Mouse (Mus musculus) midbrain, embryonic 10.5 days (tissue): ENCODE data around the gene Mgst2. TPM values are rescaled to one million over a fixed set of nuclear protein-coding genes. Genes with fewer than 3 reads are reported as not detected.

ENCODE experiments used
- DNase-seq: peaks from one replicate; pipeline ENCODE4 v3.0.0-alpha.2; 2017; ENCODE audit warnings: low spot score
- H3K27ac ChIP-seq: fragments of 300-500 bp; sonication (generic); replicated peaks from 2 replicates; pipeline ENCODE4 v1.5.1; 2016; ENCODE audit warnings: mild to moderate bottlenecking
- H3K27me3 ChIP-seq: fragments of 300-500 bp; sonication (generic); 2 replicates; pipeline ENCODE4 v1.6.1; 2016; ENCODE audit warnings: low read depth, mild to moderate bottlenecking; ENCODE audit not compliant: poor library complexity, severe bottlenecking
- H3K36me3 ChIP-seq: fragments of 300-500 bp; sonication (generic); 2 replicates; pipeline ENCODE4 v1.6.1; 2016; ENCODE audit warnings: mild to moderate bottlenecking, moderate library complexity
- H3K4me1 ChIP-seq: fragments of 300-500 bp; sonication (generic); 2 replicates; pipeline ENCODE4 v1.6.1; 2016
- H3K4me3 ChIP-seq: fragments of 300-500 bp; sonication (generic); 2 replicates; pipeline ENCODE4 v1.5.1; 2016; ENCODE audit warnings: mild to moderate bottlenecking, moderate library complexity
- H3K9me3 ChIP-seq: fragments of 300-500 bp; sonication (generic); replicated peaks from 2 replicates; pipeline ENCODE4 v1.6.1; 2016; ENCODE audit warnings: mild to moderate bottlenecking
- WGBS: fragments of 180-500 bp; shearing (Covaris S2); methylation state at CpG from one replicate; pipeline ENCODE4 v1.1.7; 2016; 5-methylcytosine and 5-hydroxymethylcytosine counted together
- polyA plus RNA-seq: library from polyadenylated mRNA; unstranded; fragments of >200 nt; fragmentation: Nextera tagmentation; extraction: Ambion mirVana; gene quantifications from 2 replicates; pipeline ENCODE4 v1.2.1, GENCODE M21; 2016

Mgst2 gene
- polyA plus RNA-seq: 0.31 and 0.34 TPM in 2 replicates

DNA sequence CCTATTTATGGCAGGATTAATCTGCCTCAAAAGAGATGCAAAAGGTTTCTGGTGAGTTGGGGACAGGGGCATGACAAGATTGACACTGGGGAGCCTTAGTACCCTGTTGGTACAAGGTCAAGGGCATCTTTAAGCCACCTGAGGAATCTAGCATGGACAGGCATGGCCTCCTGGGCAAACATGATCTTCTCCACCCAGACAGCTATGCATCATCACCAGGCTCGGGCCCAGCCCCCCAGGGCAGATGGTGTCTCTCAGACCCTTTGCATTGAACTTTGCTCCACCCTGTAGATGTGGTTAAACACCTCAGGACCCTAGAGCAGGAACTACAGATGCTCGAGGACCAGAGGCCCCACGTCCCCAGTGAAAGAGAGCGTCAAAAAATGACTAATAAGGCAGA is at the start of gene Mgst2:
TSS of gene Mgst2 (plus strand) at position 301 of the 400 bp plus-strand sequence.
- DNase-seq: no peak
- 80% methylated on average over 4 of the region's 4 CpGs for WGBS
- Histone ChIP-seq H3K9me3 (no peaks in the 10 kb centered on the region), H3K27ac (no peak within 1 kb of the TSS), H3K4me1 (peaks cover 4% of the 10 kb centered on the region; the same call in 1 of the 2 replicates), H3K36me3 (no peaks in the 10 kb centered on the region), H3K27me3 (no peaks in the 10 kb centered on the region), H3K4me3 (no peak within 1 kb of the TSS)

DNA sequence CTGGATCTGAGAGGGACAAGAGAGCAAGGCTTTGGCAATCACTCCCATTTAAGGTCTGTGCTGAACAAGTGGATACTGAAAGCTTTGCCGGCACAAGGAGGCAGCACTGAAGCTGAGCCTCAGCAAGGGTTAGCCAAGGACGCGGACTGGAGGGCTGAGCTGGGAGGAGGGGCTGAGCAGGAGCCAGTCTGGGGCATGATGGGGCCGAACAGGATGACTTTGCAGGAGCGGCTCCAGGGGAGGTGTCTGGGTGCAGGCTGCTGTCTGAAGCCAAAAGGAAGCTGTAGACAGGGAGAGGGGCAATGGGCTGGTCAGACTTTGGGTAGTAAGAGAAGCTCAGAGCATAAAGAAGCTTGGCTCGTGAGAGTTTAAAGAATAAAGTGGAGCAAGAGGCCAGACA is 48.2 kb upstream of the Mgst2 start:
- Histone ChIP-seq H3K27ac (0 out of 2 replicates have a peak overlapping the region, but pooled peaks have one; percentile 29), H3K27me3 (0 out of 2 replicates have a peak, but pooled peaks cover 7% of the 10 kb centered on the region), H3K4me1 (peaks cover 18% of the 10 kb centered on the region), H3K36me3 (no peaks in the 10 kb centered on the region), H3K4me3 (no peak overlapping the region), H3K9me3 (no peaks in the 10 kb centered on the region)
- whole genome bisulfite sequencing: 7% methylated on average over 6 of the region's 6 CpGs
- DNase-seq: peak; percentile 51

DNA sequence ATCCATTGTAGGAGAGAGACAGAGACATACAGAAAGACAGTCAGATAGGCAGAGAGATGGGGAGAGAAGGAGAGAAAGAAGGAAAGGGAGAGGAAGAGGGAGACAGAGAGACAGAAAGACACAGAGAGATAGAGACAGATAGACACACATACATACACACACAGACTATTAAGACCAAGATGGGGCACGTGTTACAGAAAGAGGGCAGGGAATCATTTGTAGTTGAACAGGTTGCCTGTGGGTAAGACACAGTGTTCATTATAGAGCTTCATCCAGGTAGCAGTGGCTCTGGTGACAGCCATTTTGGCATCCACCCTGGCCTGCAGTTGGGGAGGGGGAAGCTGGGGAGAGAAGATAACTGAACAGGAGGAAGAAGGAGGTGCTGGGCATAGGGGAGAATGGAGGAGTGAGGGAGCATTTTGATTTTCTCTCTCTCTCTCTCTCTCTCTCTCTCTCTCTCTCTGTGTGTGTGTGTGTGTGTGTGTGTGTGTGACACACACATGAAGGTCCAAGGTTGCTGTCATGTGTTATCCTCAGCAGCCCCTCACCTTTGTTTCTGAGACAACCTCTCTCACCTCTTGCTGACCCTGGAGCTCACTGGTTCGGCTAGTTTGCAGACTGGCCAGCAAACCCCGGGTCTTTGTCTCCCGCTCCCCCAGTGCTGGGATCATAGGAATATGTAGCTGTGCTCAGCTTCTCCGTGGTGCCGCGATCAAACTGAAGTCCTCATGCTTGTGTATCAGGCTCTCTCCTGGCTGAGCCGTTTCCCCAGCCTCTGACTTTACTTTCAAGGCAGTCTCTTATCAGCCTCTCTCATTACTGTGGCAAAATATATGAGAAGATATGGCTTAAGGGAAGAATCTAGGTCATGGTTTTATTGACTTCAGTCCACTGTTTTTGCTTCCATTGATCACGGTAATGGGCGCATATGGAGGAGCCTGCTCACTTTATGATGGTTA is 47.5 kb upstream of the Mgst2 start:
- Histone ChIP-seq H3K36me3 (no peaks in the 10 kb centered on the region), H3K27me3 (0 out of 2 replicates have a peak, but pooled peaks cover 7% of the 10 kb centered on the region), H3K4me1 (peaks cover 18% of the 10 kb centered on the region), H3K4me3 (no peak overlapping the region), H3K27ac (no peak overlapping the region), H3K9me3 (no peaks in the 10 kb centered on the region)
- WGBS: 87% methylated on average over 10 of the region's 10 CpGs
- no peak for DNase-seq

DNA sequence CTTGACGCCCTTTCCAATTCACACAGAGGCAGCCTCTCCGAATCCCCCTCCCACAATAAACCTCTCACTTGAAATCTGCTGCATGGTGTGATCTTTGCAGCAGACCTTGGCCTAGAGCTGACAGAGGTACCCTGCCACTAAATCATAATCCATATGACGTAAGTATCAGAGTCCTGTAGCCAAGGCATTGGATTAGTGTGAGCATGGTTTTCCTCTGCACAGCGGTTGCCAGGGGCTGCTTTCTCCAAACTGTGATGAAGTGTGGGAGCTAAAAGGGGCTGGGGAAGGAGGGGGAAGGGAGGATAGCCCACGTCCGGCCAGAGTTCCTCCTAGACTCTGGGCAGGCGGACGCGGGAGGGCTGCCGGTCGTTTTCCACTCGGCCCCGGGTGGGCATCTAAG is 45.9 kb upstream of the Mgst2 start:
- 0 out of 2 replicates have a peak overlapping the region, but pooled peaks have one; percentile 29 for H3K27ac ChIP-seq
- WGBS: 89% methylated on average over 13 of the region's 13 CpGs
- H3K4me3 ChIP-seq: no peak overlapping the region
- DNase-seq: no peak
- H3K27me3 ChIP-seq: 0 out of 2 replicates have a peak, but pooled peaks cover 7% of the 10 kb centered on the region
- H3K36me3 ChIP-seq: no peaks in the 10 kb centered on the region
- peaks cover 18% of the 10 kb centered on the region for H3K4me1 ChIP-seq
- no peaks in the 10 kb centered on the region for H3K9me3 ChIP-seq

DNA sequence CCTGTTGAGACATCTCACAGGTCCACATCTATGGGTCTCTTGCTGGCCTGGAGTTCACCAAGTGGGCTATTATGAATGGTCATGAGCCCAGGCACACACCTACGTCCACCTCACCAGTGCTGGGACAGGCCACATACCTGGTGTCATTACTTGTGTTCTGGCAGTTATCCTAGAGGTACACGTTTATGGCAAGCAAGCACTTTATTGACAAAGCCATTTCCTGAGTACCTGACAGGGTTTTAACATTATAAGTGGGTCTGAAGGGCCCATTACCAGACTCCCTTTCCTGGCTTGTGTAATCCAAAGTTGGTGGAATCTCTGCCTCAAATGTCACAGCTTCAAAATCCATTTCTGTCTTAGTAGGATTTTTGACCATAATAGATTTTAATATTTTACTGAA is 36.2 kb upstream of the Mgst2 start:
- DNase-seq: no peak
- WGBS: 85% methylated on average over 2 of the region's 2 CpGs
- H3K27ac ChIP-seq: no peak overlapping the region
- H3K9me3 ChIP-seq: no peaks in the 10 kb centered on the region
- H3K4me1 ChIP-seq: no peaks in the 10 kb centered on the region
- no peaks in the 10 kb centered on the region for H3K36me3 ChIP-seq
- no peak overlapping the region for H3K4me3 ChIP-seq
- no peaks in the 10 kb centered on the region for H3K27me3 ChIP-seq

DNA sequence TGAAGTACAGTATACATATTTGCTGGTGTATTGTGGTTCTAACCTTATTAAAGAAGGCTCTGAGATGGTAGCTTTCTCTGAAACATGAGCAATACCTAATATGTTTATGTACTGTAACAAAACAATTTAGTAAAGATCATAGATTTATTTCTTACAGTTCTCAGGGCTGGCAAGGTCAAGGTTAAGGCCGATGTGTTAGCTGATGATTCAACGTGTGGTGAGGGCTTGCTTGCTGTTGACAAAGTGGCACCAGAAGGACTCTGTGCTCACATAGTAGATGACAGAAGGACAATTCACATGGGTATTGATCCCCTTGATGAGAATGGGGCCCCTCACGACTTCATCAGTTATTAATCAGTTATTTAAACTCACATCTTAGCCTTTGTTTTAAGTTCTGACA is 32.4 kb upstream of the Mgst2 start:
- H3K36me3 ChIP-seq: no peaks in the 10 kb centered on the region
- no peak for DNase-seq
- H3K27ac ChIP-seq: no peak overlapping the region
- 82% methylated on average over 3 of the region's 3 CpGs for WGBS
- no peaks in the 10 kb centered on the region for H3K27me3 ChIP-seq
- no peak overlapping the region for H3K4me3 ChIP-seq
- no peaks in the 10 kb centered on the region for H3K4me1 ChIP-seq
- H3K9me3 ChIP-seq: peaks cover 12% of the 10 kb centered on the region; the same call in 1 of the 2 replicates

DNA sequence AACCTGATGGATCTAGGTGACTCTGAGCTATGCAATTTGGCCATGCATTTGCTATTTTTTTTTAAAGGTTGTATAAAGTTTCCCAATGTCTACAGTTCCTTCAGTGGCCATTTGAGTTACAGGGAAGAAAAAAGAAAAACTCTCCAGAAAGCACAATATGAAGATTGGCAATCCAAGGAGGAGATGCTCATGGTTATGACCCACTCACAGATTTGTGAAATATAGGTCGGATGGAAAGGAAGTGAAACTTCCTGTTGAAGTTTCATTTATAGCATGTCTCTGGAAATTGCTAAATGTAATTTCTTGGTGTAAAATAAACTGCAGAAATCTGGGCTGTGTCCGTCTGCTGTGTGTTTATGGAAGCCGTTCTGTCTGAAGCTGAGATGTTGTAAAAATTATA is 31.2 kb upstream of the Mgst2 start:
- WGBS: 88% methylated on average over 3 of the region's 3 CpGs
- no peaks in the 10 kb centered on the region for H3K36me3 ChIP-seq
- peaks cover 17% of the 10 kb centered on the region; the same call in 1 of the 2 replicates for H3K9me3 ChIP-seq
- no peak overlapping the region for H3K27ac ChIP-seq
- no peaks in the 10 kb centered on the region for H3K4me1 ChIP-seq
- no peak for DNase-seq
- no peak overlapping the region for H3K4me3 ChIP-seq
- H3K27me3 ChIP-seq: no peaks in the 10 kb centered on the region

DNA sequence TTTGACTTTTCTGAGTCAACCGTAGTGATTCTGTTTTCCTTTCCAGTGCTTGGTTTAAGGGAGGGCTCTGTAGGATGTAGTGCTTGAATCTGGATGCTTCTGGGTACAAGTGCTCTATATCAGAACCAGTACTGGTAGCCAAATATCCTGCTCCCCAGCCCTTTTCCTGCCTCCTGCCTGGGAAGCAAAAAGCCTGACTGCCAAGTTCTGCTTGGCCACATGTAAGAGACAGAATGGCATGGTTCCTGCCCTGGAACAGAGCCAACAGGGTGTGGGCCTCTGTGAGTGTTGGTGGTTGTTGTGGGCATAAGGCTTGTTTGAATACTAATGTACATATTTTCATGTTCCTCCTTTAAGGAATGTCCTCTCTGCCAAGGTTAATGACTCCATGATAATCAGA is 29.4 kb upstream of the Mgst2 start:
- Histone ChIP-seq H3K27ac (no peak overlapping the region), H3K36me3 (no peaks in the 10 kb centered on the region), H3K4me3 (no peak overlapping the region), H3K27me3 (no peaks in the 10 kb centered on the region), H3K9me3 (peaks cover 17% of the 10 kb centered on the region; the same call in 1 of the 2 replicates), H3K4me1 (peaks cover 3% of the 10 kb centered on the region)
- 89% methylated on average over 1 of the region's 1 CpGs for WGBS
- DNase-seq: no peak

DNA sequence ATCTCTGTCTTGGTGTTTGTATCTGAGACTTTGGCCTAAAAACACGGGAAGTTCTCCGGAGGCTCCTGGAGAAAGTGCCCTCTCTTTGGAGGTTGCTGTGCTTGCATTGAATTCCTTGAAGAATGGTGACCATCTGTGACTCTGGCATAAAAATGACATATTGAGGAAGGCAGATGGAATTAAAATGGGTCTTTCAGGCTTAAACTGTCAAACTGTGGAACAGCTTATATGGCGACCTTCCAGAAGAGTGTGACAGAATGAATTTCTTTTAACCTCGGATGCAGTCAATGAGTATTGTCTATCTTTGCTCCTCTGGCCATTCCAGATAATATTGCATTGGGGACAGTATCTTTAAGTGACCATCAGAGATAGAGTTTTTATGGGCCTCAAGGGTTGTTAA is 28.2 kb upstream of the Mgst2 start:
- no peak overlapping the region for H3K27ac ChIP-seq
- H3K27me3 ChIP-seq: no peaks in the 10 kb centered on the region
- H3K4me1 ChIP-seq: peaks cover 3% of the 10 kb centered on the region
- no peak overlapping the region for H3K4me3 ChIP-seq
- H3K36me3 ChIP-seq: no peaks in the 10 kb centered on the region
- 91% methylated on average over 4 of the region's 4 CpGs for WGBS
- peaks cover 17% of the 10 kb centered on the region; the same call in 1 of the 2 replicates for H3K9me3 ChIP-seq
- DNase-seq: no peak

DNA sequence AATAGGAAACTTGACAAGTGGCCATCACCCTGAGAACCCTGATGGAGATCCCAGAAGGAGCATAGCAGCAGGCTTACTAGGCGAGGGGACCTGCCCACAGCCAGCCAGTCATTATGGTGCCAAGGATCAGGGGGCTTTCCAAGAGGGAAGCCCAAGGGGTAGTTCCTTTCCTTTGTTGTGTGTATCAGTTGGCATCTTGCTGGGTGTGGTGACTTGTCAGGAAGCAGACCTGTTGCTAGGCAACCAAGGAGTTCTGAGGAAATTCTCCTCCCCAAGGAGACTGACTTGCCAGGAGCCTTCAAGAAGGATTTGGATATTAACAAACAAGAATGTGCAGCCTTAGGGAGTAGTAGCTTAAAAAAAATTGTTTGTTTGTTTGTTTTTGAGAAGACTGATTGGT is 25.7 kb upstream of the Mgst2 start:
- 72% methylated on average over 1 of the region's 1 CpGs for WGBS
- H3K9me3 ChIP-seq: peaks cover 17% of the 10 kb centered on the region; the same call in 1 of the 2 replicates
- DNase-seq: no peak
- H3K4me3 ChIP-seq: no peak overlapping the region
- no peak overlapping the region for H3K27ac ChIP-seq
- H3K36me3 ChIP-seq: no peaks in the 10 kb centered on the region
- H3K27me3 ChIP-seq: no peaks in the 10 kb centered on the region
- H3K4me1 ChIP-seq: peaks cover 3% of the 10 kb centered on the region

DNA sequence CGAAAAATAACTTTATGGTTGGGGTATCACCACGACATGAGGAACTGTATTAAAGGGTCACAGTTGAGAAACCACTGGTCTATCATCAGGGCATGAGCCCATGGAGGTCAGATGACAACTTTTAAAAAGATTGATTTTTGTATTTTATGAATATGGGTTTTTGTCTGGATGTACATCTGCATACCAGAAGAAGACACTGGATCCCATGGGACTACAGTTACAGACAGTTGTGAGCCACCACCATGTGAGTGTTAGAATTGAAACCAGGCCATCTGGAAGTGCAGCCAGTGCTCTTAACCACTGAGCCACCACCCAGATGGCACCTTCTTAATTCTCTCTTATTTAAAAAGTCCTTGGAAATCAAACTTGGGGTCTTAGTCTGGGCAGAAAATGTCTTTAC is 24.2 kb upstream of the Mgst2 start:
- Histone ChIP-seq H3K9me3 (peaks cover 13% of the 10 kb centered on the region; the same call in 1 of the 2 replicates), H3K4me3 (no peak overlapping the region), H3K27me3 (no peaks in the 10 kb centered on the region), H3K36me3 (no peaks in the 10 kb centered on the region), H3K4me1 (peaks cover 3% of the 10 kb centered on the region), H3K27ac (no peak overlapping the region)
- WGBS: 90% methylated on average over 2 of the region's 2 CpGs
- DNase-seq: no peak

DNA sequence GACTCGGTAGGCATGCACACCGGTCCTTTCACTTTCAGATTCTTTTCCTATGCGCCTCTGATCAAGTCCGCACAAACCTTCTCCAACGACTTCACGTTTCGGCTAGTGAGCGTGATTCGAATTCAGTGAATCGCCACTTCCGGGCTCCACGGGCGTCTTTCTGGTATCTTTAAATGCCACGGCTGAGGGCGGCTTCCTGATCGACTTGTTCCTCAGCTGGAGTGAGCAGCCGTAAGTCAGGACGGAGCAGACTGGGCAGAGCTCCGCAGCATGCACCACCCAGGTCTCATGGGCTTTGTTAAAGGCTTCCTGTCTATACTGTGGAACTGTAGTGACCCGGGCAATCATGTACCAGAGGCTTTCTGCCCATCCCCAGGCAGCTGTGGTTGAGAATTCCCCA is 23.5 kb upstream of the Mgst2 start:
- Histone ChIP-seq H3K36me3 (no peaks in the 10 kb centered on the region), H3K27me3 (no peaks in the 10 kb centered on the region), H3K27ac (no peak overlapping the region), H3K9me3 (peaks cover 6% of the 10 kb centered on the region; the same call in 1 of the 2 replicates), H3K4me1 (peaks cover 4% of the 10 kb centered on the region), H3K4me3 (no peak overlapping the region)
- no peak for DNase-seq
- 92% methylated on average over 20 of the region's 20 CpGs for WGBS

DNA sequence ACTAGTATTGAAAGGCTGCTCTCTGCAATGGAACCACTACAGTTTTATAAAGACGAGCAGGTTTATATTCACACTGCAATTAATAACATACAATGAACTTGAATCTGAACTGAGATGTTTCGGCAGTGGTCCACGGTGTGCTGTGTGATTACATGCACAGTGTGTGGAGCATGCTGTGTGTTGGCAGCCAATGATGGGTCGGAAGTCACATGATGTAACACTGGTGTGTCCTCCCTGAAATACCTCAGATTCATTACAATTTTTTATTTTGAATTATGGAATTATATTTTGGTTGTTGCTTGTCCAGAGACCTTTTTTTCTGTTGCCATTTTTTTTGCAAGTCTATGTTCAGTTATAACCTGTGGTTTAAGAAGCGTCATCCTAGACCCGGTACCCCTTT is 22.8 kb upstream of the Mgst2 start:
- WGBS: 93% methylated on average over 6 of the region's 6 CpGs
- no peak overlapping the region for H3K4me3 ChIP-seq
- H3K36me3 ChIP-seq: no peaks in the 10 kb centered on the region
- H3K27ac ChIP-seq: no peak overlapping the region
- peaks cover 4% of the 10 kb centered on the region; the same call in 1 of the 2 replicates for H3K9me3 ChIP-seq
- H3K27me3 ChIP-seq: no peaks in the 10 kb centered on the region
- peaks cover 6% of the 10 kb centered on the region for H3K4me1 ChIP-seq
- no peak for DNase-seq
